Mouse (Mus musculus) kidney, embryonic 14.5 days (tissue): ENCODE data around the gene Ccp110. TPM values are rescaled to one million over a fixed set of nuclear protein-coding genes. Genes with fewer than 3 reads are reported as not detected.

Experiments
- ATAC-seq: fragments of 200-750 bp; cut with Nextera tagmentation; 2 replicates; pipeline ENCODE4 v1.8.0; 2017; ENCODE audit warnings: moderate number of reproducible peaks, mild to moderate bottlenecking, moderate TSS enrichment, moderate library complexity; ENCODE audit not compliant: low FRiP score, low TSS enrichment
- H3K27ac ChIP-seq: fragments of 300-500 bp; sonication (generic); 2 replicates; pipeline ENCODE4 v1.5.1; 2014; ENCODE audit warnings: low read depth, mild to moderate bottlenecking, low read length, moderate library complexity, mixed read lengths
- H3K27me3 ChIP-seq: fragments of 300-500 bp; sonication (generic); 2 replicates; pipeline ENCODE4 v1.6.1; 2014; ENCODE audit warnings: mild to moderate bottlenecking, low read length; ENCODE audit not compliant: control insufficient read depth, insufficient read depth
- H3K36me3 ChIP-seq: fragments of 300-500 bp; sonication (generic); 2 replicates; pipeline ENCODE4 v1.6.1; 2014; ENCODE audit warnings: low read length, mixed read lengths; ENCODE audit not compliant: control insufficient read depth, insufficient read depth
- H3K4me1 ChIP-seq: fragments of 300-500 bp; sonication (generic); 2 replicates; pipeline ENCODE4 v1.6.1; 2014; ENCODE audit warnings: low read length, mixed read lengths; ENCODE audit not compliant: control insufficient read depth, insufficient read depth
- H3K4me2 ChIP-seq: fragments of 300-500 bp; sonication (generic); replicated peaks from 2 replicates; pipeline ENCODE4 v1.6.1; 2014; ENCODE audit warnings: low read depth, mild to moderate bottlenecking, low read length
- H3K4me3 ChIP-seq: fragments of 300-500 bp; sonication (generic); 2 replicates; pipeline ENCODE4 v1.5.1; 2014; ENCODE audit warnings: mild to moderate bottlenecking, low read length
- H3K9ac ChIP-seq: fragments of 300-500 bp; sonication (generic); 2 replicates; pipeline ENCODE4 v1.6.1; 2014; ENCODE audit warnings: low read depth, mild to moderate bottlenecking, low read length, moderate library complexity
- H3K9me3 ChIP-seq: fragments of 300-500 bp; sonication (generic); 2 replicates; pipeline ENCODE4 v1.6.1; 2016; ENCODE audit warnings: low read length; ENCODE audit not compliant: control insufficient read depth
- WGBS: fragments of 180-500 bp; shearing (Covaris S2); extraction: QIAGEN DNeasy Blood & Tissue Kit; methylation state at CpG from one replicate; pipeline ENCODE4 v1.1.7; 2014; 5-methylcytosine and 5-hydroxymethylcytosine counted together
- polyA plus RNA-seq: library from polyadenylated mRNA; unstranded; fragments of >200 nt; fragmentation: Nextera tagmentation; extraction: Ambion mirVana; gene quantifications from 2 replicates; pipeline ENCODE4 v1.2.1, GENCODE M21; 2014

Gene Ccp110
- polyA plus RNA-seq, 1 experiment from 2014 or later = 13.5 TPM

DNA sequence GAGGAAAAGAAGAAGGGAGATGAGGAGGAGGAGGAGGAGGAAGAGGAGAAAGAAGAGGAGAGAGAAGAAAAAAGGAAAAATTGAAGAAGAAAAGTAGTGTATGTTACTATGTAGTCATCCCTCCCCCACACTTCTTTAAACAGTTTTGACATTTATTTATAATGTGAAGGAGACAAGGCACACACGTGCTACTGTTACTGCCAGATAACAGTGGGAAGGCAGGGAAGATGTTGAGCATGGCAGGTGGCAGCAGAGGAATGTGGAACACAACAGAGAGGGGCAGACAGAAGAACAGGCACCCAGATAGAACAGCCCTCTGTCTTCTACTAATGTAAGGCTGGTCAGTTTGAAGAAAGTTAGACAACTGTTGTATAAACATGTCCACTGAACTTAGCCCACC lies 57.3 kb downstream of the Ccp110 start:
- Histone ChIP-seq H3K4me1 (no peaks in the 10 kb centered on the region), H3K9me3 (no peaks in the 10 kb centered on the region), H3K9ac (no peak overlapping the region), H3K4me3 (no peak overlapping the region), H3K27me3 (no peaks in the 10 kb centered on the region), H3K36me3 (peaks cover 16% of the 10 kb centered on the region), H3K4me2 (no peak overlapping the region), H3K27ac (no peak overlapping the region)
- no peak for ATAC-seq
- 37% methylated on average over 1 of the region's 1 CpGs for WGBS

DNA sequence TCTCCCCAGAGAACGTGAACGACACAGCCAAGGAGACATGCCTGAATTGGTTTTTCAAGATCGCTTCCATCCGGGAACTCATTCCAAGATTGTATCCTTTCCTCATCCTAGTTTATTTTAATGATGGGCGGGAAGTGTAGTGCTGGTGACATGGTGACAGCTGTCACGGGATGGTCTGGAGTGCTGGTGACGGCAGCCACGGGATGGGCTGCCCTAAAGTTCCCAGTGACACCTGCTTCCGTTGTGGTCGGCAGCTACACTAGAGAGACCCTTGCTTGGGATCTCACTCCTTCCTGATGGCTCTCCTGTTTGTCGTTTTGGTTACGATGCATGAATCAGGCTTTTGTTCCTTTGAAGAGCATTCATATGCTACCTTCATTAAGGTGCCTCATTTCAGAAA lies 60.7 kb downstream of the Ccp110 start:
- H3K9me3 ChIP-seq = no peaks in the 10 kb centered on the region
- 93% methylated on average over 12 of the region's 12 CpGs for WGBS
- no peaks in the 10 kb centered on the region for H3K27me3 ChIP-seq
- H3K27ac ChIP-seq = no peak overlapping the region
- no peak overlapping the region for H3K4me2 ChIP-seq
- no peak for ATAC-seq
- peaks cover 22% of the 10 kb centered on the region for H3K36me3 ChIP-seq
- no peaks in the 10 kb centered on the region for H3K4me1 ChIP-seq
- no peak overlapping the region for H3K9ac ChIP-seq
- no peak overlapping the region for H3K4me3 ChIP-seq

DNA sequence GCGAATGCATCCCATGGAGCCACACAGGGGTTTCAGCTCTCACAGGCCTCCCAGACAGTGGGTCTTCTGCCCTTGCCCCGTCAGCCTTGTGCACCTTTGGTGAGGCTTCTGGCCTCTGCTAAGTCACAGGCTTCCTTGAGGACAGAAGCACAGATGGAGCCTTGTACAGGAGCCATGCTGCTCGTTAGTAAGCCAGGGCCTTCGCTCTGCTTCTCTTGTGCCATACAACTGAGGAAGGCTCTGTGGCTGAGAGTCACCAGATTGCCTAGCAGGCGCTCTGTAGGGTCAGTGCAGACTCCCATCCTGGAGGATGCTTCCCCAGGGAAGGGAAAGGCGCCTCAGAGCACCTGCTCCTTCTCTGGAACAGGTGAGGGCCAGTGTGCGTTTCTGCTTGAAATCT lies 63.6 kb downstream of the Ccp110 start:
- no peak for ATAC-seq

DNA sequence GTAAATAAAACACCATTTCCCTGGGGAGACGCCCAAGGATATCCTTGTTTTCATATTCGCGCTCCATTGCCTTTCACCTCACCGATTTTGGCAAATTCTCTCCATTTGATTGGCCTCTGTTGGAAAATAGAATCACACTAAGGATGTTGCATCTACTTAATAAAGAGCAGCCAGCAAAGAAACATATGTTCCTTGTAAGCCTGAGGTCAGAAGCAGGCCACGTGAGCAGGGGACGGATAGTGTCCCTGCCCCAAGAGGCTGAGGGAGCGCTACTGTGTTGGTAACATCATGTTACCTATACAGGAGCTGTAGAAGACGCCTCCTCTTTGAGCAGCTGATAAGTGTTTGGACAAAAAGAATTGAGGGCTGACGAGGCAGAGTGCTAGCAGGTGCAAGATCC lies 64.1 kb downstream of the Ccp110 start:
- Histone ChIP-seq H3K9ac (no peak overlapping the region), H3K36me3 (peaks cover 31% of the 10 kb centered on the region), H3K27me3 (no peaks in the 10 kb centered on the region), H3K27ac (no peak overlapping the region), H3K9me3 (no peaks in the 10 kb centered on the region), H3K4me2 (no peak overlapping the region), H3K4me1 (no peaks in the 10 kb centered on the region), H3K4me3 (no peak overlapping the region)
- ATAC-seq = no peak
- 71% methylated on average over 9 of the region's 9 CpGs for whole genome bisulfite sequencing

More for the DNA sequence above, 63.6 kb downstream of the Ccp110 start:
- Histone ChIP-seq H3K27ac (no peak overlapping the region), H3K4me2 (no peak overlapping the region), H3K4me3 (no peak overlapping the region), H3K36me3 (peaks cover 31% of the 10 kb centered on the region), H3K4me1 (no peaks in the 10 kb centered on the region), H3K9me3 (no peaks in the 10 kb centered on the region), H3K9ac (no peak overlapping the region), H3K27me3 (no peaks in the 10 kb centered on the region)
- WGBS = 82% methylated on average over 7 of the region's 7 CpGs

DNA sequence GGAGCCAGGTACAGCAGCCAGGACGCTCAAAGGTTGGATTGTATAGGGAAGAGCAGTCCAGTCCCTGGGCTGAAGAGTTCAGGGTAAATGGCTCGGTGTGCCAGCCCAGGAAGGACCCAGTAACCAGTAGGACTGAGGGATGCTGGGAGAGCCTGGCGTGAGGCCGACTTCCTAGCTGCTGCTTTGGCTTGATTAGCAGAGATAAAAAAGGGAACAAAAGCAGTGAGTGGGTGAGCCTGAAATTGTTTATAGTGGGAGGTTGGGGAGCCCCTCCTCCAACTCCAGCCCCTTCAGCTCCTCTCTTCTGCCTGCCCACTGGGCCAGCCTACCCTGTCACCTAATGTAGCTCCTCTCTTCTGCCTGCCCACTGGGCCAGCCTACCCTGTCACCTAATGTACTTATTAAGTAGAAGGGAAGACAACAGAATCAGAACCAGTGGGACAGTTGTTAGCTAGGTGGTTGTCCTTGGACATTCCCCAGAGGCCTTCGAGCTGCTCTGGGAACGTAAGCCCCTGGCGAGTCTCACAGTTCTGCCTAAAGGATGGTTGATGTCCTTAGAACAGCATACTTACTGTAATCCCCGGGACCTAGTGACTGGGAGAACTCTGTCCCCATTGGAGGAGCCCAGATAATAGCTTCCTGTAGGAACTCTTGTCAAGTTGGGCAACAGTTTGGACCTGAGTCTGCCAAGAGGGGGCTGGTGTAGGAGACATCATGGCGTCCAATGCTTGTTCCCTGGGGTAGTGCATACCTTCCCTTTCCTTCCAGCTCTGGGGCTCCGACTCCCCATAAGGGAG lies 65.4 kb downstream of the Ccp110 start:
- H3K36me3 ChIP-seq = peaks cover 31% of the 10 kb centered on the region
- no peaks in the 10 kb centered on the region for H3K27me3 ChIP-seq
- H3K4me2 ChIP-seq = no peak overlapping the region
- H3K4me1 ChIP-seq = no peaks in the 10 kb centered on the region
- no peaks in the 10 kb centered on the region for H3K9me3 ChIP-seq
- ATAC-seq = no peak
- H3K27ac ChIP-seq = no peak overlapping the region
- no peak overlapping the region for H3K4me3 ChIP-seq
- 85% methylated on average over 10 of the region's 10 CpGs for WGBS
- H3K9ac ChIP-seq = no peak overlapping the region

DNA sequence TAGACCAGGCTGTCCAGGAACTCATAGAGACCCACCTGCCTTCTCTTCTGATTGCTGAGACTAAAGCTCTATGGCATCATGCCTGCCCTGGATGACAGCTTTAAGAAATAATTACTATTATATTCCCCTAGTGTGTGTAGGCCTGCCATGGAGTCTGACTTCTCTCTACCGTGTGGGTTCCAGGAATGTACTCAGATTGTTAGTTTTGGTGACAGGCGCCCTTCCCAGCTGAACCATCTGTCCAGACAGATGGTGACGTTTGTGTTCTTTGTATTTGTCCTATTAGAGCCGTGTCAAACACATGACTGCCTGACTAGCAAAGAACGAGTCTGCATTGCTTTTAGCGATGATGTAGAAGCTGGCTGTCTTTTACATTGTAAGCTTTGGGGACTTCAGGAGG lies 66.2 kb downstream of the Ccp110 start:
- 81% methylated on average over 6 of the region's 6 CpGs for WGBS

DNA sequence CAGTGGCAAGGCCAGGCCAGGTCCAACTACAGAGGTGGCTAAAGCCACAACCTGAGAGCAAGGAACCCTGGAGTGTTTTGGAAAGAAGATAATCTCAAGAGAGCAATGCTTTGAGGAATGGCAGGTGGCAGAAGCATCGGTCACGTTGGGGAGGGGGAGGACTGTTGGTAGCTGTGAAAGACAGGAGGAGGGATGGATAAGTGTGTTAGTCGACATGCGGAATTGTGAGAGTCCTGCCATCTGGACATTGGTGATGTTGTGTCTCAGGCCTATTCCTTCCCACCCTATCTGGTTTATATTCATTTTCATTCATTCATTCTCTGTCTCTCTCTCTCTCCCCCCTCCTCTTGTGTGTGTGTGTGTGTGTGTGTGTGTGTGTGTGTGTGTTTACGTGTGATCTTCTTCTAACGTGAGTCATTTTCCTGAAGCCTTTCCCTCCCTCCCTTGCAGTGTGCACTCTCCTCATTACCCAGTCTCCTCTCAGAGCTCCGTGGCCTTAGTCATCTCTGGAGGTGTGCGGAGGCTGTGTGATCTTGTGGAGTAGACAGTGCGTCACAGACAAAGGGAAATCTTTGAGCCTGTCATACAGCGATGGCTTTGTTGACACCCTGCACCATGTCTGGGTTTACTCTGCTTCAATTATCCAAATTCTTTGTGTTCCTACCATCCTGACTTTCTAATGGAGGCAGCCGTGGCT lies 71.1 kb downstream of the Ccp110 start:
- Histone ChIP-seq H3K27me3 (no peaks in the 10 kb centered on the region), H3K4me1 (no peaks in the 10 kb centered on the region), H3K4me2 (no peak overlapping the region), H3K4me3 (no peak overlapping the region), H3K9me3 (no peaks in the 10 kb centered on the region), H3K27ac (no peak overlapping the region), H3K36me3 (peaks cover 11% of the 10 kb centered on the region; the same call in 1 of the 2 replicates), H3K9ac (no peak overlapping the region)
- WGBS = 90% methylated on average over 11 of the region's 11 CpGs
- ATAC-seq = no peak

More for the DNA sequence above, 66.2 kb downstream of the Ccp110 start:
- H3K36me3 ChIP-seq = peaks cover 27% of the 10 kb centered on the region; the same call in 1 of the 2 replicates
- no peaks in the 10 kb centered on the region for H3K27me3 ChIP-seq
- H3K4me2 ChIP-seq = no peak overlapping the region
- H3K4me1 ChIP-seq = no peaks in the 10 kb centered on the region
- H3K4me3 ChIP-seq = no peak overlapping the region
- H3K9me3 ChIP-seq = no peaks in the 10 kb centered on the region
- no peak overlapping the region for H3K27ac ChIP-seq
- no peak for ATAC-seq
- no peak overlapping the region for H3K9ac ChIP-seq

DNA sequence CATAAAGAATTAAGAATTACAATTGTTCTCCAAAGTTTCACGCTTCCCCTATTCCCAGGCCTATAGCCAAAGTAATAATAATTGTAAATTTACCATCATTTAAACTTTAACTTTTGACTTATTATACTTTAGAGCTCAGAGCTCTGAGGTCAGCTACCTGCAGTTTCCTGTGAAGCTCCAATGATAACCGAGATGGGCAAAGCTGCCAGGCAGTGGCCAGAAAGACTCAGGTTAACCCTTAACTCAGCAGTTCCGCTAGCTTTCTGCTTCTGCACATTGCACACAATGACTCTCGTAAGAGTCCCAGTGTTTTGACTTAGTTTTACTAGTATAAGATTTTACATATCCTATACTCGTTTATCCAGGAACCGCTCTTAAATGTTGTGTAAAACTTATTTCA lies 73.7 kb downstream of the Ccp110 start:
- ATAC-seq = no peak
- no peaks in the 10 kb centered on the region for H3K4me1 ChIP-seq
- H3K4me3 ChIP-seq = no peak overlapping the region
- 83% methylated on average over 6 of the region's 6 CpGs for WGBS
- no peaks in the 10 kb centered on the region for H3K27me3 ChIP-seq
- H3K4me2 ChIP-seq = no peak overlapping the region
- H3K9me3 ChIP-seq = no peaks in the 10 kb centered on the region
- peaks cover 3% of the 10 kb centered on the region; the same call in 1 of the 2 replicates for H3K36me3 ChIP-seq
- H3K9ac ChIP-seq = no peak overlapping the region
- H3K27ac ChIP-seq = no peak overlapping the region
